Mouse (Mus musculus) hindbrain, embryonic 13.5 days (tissue): ENCODE data around the gene Snrk. TPM values are rescaled to one million over a fixed set of nuclear protein-coding genes. Genes with fewer than 3 reads are reported as not detected.

Source experiments
- ATAC-seq: fragments of 200-750 bp; cut with Nextera tagmentation; 2 replicates; pipeline ENCODE4 v1.8.0; 2017; ENCODE audit warnings: moderate TSS enrichment; ENCODE audit not compliant: low FRiP score
- H3K27ac ChIP-seq: fragments of 300-500 bp; sonication (generic); 2 replicates; pipeline ENCODE4 v1.5.1; 2015; ENCODE audit warnings: inconsistent platforms, mild to moderate bottlenecking, moderate library complexity
- H3K27me3 ChIP-seq: fragments of 300-500 bp; sonication (generic); 2 replicates; pipeline ENCODE4 v1.6.1; 2015; ENCODE audit warnings: mild to moderate bottlenecking, inconsistent platforms
- H3K36me3 ChIP-seq: fragments of 300-500 bp; sonication (generic); 2 replicates; pipeline ENCODE4 v1.6.1; 2015; ENCODE audit warnings: mild to moderate bottlenecking, inconsistent platforms
- H3K4me1 ChIP-seq: fragments of 300-500 bp; sonication (generic); replicated peaks from 2 replicates; pipeline ENCODE4 v1.6.1; 2015; ENCODE audit warnings: inconsistent platforms
- H3K4me2 ChIP-seq: fragments of 300-500 bp; sonication (generic); 2 replicates; pipeline ENCODE4 v1.6.1; 2015; ENCODE audit warnings: inconsistent platforms, mild to moderate bottlenecking, moderate library complexity
- H3K4me3 ChIP-seq: fragments of 300-500 bp; sonication (generic); 2 replicates; pipeline ENCODE4 v1.5.1; 2015; ENCODE audit warnings: mild to moderate bottlenecking, inconsistent platforms
- H3K9ac ChIP-seq: fragments of 300-500 bp; sonication (generic); 2 replicates; pipeline ENCODE4 v1.6.1; 2015; ENCODE audit warnings: mild to moderate bottlenecking, inconsistent platforms
- H3K9me3 ChIP-seq: fragments of 300-500 bp; sonication (generic); 2 replicates; pipeline ENCODE4 v1.6.1; 2016; ENCODE audit warnings: inconsistent platforms
- WGBS: fragments of 180-500 bp; shearing (Covaris S2); methylation state at CpG from one replicate; pipeline ENCODE4 v1.1.7; 2015; 5-methylcytosine and 5-hydroxymethylcytosine counted together
- polyA plus RNA-seq: library from polyadenylated mRNA; unstranded; fragments of >200 nt; fragmentation: Nextera tagmentation; extraction: Ambion mirVana; gene quantifications from 2 replicates; pipeline ENCODE4 v1.2.1, GENCODE M21; 2015

Snrk gene
- polyA plus RNA-seq, 1 experiment from 2014 or later, result 56.2 TPM

DNA sequence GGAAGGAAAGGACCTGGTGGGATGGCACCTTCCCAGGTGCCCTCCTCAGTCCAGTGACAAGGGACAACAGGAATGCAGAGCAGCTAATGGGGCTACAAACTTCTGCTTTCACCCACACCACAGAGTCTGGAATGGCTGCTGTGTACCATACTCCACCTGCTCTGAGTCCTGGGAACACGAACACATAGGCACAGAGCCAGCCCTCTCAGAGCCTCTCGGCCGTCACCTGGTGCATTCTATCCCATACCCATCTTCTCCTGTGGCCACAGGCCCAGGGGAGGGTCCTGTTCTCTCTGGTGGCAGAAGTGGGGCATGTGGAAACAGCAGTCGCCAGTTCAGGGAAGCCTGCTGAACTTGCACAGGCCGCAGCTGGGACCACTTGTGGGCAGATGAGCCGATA is 57.7 kb downstream of the Snrk start:
- no peaks in the 10 kb centered on the region for H3K9me3 ChIP-seq
- H3K9ac ChIP-seq, result no peak overlapping the region
- no peaks in the 10 kb centered on the region for H3K27me3 ChIP-seq
- H3K36me3 ChIP-seq, result peaks cover 48% of the 10 kb centered on the region
- H3K4me1 ChIP-seq, result peaks cover 12% of the 10 kb centered on the region
- H3K4me3 ChIP-seq, result no peak overlapping the region
- WGBS, result 89% methylated on average over 6 of the region's 6 CpGs
- H3K4me2 ChIP-seq, result no peak overlapping the region
- no peak for ATAC-seq
- no peak overlapping the region for H3K27ac ChIP-seq

DNA sequence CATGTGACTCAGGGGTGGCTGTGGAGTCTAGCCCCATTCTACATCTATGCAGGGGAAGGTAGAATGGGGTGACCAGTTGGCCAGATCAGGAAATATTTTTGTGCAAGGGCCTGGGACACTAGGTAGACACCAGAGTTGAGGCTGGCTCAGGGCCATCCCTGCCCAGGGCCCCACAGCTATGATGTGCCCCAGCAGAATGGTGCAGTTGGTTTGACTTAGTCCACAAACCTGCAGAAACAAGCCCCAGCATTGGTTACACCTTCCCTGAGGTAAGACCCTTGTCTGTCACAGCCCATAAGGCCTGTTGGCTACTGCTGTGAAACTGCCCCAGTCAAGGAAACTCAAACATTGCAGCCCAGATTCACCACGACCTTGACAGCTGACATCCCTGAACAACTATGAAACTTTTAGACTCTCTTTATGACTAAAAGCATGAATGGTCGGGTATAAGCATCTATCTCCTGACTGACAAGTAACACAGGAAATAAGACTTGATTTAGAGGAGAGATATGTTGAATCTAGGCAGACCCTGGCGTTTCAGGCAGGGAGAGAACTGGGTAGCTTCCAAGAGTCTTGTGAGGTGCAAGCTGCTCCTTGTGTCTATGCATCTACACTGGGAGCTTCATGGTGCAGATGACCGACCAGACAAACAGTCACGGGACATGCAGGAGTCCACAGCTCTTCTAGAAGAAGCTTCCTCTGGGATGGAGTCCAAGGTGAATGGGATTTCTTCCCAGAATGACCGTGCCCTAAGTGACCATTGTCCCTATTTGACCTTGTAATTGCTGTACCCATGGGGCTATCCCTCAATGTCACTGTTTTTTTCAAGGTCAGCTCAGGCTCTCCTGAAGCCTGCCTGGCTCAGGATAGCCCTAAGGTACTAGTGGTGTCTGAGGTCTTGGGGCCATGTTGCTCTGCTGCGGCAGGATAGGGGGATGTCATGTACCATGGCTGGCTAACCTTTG is 60.5 kb downstream of the Snrk start:
- H3K4me3 ChIP-seq, result no peak overlapping the region
- no peaks in the 10 kb centered on the region for H3K9me3 ChIP-seq
- no peak overlapping the region for H3K9ac ChIP-seq
- H3K27ac ChIP-seq, result no peak overlapping the region
- ATAC-seq, result no peak
- no peaks in the 10 kb centered on the region for H3K27me3 ChIP-seq
- H3K4me1 ChIP-seq, result peaks cover 8% of the 10 kb centered on the region
- WGBS, result 84% methylated on average over 7 of the region's 7 CpGs
- peaks cover 31% of the 10 kb centered on the region for H3K36me3 ChIP-seq
- H3K4me2 ChIP-seq, result no peak overlapping the region

DNA sequence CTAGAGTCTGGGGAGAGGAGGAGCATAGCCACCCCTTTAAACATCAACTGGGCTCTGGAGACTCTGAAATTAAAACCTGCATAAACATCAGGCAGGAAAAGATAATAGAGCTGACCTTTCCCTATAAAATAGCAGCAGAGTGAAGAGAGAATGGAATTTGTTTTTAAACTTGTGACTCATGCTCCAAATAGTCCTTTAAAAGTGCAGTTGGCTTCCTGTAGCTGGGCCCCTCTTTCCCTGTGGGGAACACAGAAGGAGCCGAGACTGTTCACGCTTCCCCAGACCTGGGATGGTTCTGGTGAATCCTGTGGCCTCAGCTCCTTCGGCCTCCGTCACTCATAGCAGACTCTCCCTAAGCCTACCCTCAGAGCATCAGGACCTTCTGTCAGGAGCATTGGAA is 61.4 kb downstream of the Snrk start:
- Histone ChIP-seq H3K9ac (no peak overlapping the region), H3K27ac (no peak overlapping the region), H3K4me2 (no peak overlapping the region), H3K27me3 (no peaks in the 10 kb centered on the region), H3K36me3 (peaks cover 26% of the 10 kb centered on the region), H3K4me1 (peaks cover 6% of the 10 kb centered on the region), H3K4me3 (no peak overlapping the region), H3K9me3 (no peaks in the 10 kb centered on the region)
- 73% methylated on average over 4 of the region's 4 CpGs for WGBS
- ATAC-seq, result no peak

DNA sequence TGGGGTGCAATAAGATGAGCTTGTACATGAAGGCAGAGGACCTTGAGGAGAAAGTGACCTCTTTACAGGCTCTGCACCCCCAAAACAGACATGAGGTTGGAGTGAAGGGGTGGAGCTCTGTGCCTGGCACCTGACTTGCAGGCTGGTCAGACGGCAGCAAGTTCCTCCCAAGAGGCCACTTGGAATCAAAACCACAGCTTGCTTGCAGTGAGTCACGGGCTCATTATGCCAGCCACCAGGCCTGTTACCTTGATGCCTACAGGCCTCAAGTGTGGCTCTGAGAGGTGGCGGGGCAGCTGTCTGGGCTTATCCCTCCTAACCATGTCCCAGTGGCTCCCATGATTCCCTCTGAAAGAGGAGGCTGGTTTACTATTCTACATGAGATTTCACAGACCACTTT is 63.0 kb downstream of the Snrk start:
- no peaks in the 10 kb centered on the region for H3K9me3 ChIP-seq
- no peak overlapping the region for H3K9ac ChIP-seq
- ATAC-seq, result no peak
- no peak overlapping the region for H3K4me3 ChIP-seq
- peaks cover 18% of the 10 kb centered on the region for H3K36me3 ChIP-seq
- 86% methylated on average over 3 of the region's 3 CpGs for WGBS
- no peak overlapping the region for H3K4me2 ChIP-seq
- no peaks in the 10 kb centered on the region for H3K27me3 ChIP-seq
- H3K4me1 ChIP-seq, result no peaks in the 10 kb centered on the region
- H3K27ac ChIP-seq, result no peak overlapping the region

DNA sequence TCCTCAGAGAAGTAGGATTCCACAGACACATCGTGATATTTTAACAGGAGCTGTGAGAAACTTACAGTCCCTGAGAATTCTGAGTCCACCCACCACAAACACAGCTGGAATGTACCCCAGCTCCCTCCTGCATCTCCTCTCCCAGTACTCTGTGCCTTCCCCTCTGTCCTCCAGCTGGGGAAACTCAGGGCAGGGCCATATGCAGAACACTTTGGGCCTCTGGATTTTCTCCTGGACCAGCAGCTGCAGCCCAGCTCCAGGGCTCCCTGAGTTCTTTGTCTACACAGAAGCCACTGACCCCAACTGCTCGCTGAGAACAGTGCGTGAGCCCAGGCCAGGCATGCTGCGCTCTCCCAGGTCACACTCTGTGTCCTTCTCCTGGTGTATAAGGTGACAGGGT is 66.0 kb downstream of the Snrk start:
- Histone ChIP-seq H3K4me2 (no peak overlapping the region), H3K27ac (no peak overlapping the region), H3K4me3 (no peak overlapping the region), H3K9ac (no peak overlapping the region), H3K36me3 (peaks cover 6% of the 10 kb centered on the region; the same call in 1 of the 2 replicates), H3K9me3 (no peaks in the 10 kb centered on the region), H3K27me3 (no peaks in the 10 kb centered on the region), H3K4me1 (no peaks in the 10 kb centered on the region)
- WGBS, result 84% methylated on average over 4 of the region's 4 CpGs
- ATAC-seq, result no peak

DNA sequence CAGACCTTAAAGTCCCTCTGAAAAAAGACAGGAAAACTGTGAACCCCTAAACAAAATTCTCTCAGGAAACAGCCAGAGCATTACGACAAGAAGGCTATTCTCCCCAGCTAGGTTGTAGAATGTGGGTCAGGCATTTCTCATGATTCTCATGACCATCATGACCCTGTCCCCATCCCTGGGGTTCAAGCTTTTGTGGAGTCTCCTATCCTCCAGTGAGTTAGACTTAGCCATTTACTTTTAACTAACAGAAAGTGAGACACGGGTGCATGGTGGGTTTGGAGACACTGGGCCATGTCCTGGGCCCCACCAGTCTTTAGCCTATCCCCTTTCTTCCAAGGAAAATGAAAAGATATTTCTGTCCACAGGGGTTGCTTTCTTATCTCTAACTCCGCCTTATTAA is 67.3 kb downstream of the Snrk start:
- Histone ChIP-seq H3K27me3 (no peaks in the 10 kb centered on the region), H3K27ac (no peak overlapping the region), H3K4me3 (no peak overlapping the region), H3K9me3 (no peaks in the 10 kb centered on the region), H3K4me2 (no peak overlapping the region), H3K9ac (no peak overlapping the region), H3K36me3 (peaks cover 6% of the 10 kb centered on the region; the same call in 1 of the 2 replicates), H3K4me1 (no peaks in the 10 kb centered on the region)
- ATAC-seq, result no peak
- 90% methylated on average over 3 of the region's 3 CpGs for WGBS

DNA sequence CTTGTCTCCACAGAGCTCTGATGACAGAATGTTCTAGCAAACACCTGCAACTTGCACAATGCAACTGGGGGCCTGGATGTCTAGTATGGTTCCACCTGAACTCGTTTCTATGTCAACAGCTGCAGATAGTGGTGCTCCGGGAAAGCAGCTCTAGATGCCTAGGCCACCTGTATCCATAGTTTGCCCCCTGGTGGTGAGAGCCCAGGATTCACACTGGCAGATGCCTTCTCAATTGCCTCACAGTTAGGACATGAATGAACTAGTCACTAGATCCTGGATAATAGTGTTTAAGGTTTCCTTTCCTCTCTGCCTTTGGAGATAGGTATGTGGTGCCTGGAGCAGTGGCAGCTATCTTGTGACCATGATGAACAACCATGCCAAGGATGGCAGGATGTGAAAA is 68.0 kb downstream of the Snrk start:
- 30% methylated on average over 2 of the region's 2 CpGs for whole genome bisulfite sequencing
- ATAC-seq, result no peak
- no peaks in the 10 kb centered on the region for H3K9me3 ChIP-seq
- no peak overlapping the region for H3K9ac ChIP-seq
- H3K4me2 ChIP-seq, result no peak overlapping the region
- no peaks in the 10 kb centered on the region for H3K27me3 ChIP-seq
- H3K4me3 ChIP-seq, result no peak overlapping the region
- H3K27ac ChIP-seq, result no peak overlapping the region
- H3K4me1 ChIP-seq, result no peaks in the 10 kb centered on the region
- peaks cover 6% of the 10 kb centered on the region; the same call in 1 of the 2 replicates for H3K36me3 ChIP-seq

DNA sequence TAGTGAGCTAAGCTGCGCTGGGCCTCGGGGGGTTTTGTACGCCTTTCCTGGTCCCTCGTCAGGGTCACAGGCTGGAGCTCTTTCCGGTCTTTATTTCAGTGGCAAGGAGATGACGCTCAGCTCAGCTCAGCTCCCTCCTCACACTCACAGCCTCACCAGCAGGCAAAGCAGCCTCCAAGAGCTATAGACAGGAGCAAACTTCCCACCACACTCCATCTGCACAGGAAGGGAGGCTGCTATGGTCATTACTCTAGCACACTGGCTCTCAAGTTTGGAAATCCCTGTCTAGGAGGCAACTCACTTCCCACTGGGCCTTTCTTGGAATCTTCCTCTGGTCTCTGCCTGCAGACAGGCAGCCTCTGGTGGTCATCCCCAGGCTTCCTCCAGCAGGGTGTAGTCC is 68.9 kb downstream of the Snrk start:
- Histone ChIP-seq H3K9me3 (no peaks in the 10 kb centered on the region), H3K27ac (peak overlapping the region; percentile 30; the same call in 1 of the 2 replicates), H3K36me3 (peaks cover 5% of the 10 kb centered on the region; the same call in 1 of the 2 replicates), H3K4me3 (no peak overlapping the region), H3K4me1 (no peaks in the 10 kb centered on the region), H3K27me3 (no peaks in the 10 kb centered on the region), H3K4me2 (no peak overlapping the region), H3K9ac (no peak overlapping the region)
- no peak for ATAC-seq
- WGBS, result 75% methylated on average over 6 of the region's 6 CpGs

DNA sequence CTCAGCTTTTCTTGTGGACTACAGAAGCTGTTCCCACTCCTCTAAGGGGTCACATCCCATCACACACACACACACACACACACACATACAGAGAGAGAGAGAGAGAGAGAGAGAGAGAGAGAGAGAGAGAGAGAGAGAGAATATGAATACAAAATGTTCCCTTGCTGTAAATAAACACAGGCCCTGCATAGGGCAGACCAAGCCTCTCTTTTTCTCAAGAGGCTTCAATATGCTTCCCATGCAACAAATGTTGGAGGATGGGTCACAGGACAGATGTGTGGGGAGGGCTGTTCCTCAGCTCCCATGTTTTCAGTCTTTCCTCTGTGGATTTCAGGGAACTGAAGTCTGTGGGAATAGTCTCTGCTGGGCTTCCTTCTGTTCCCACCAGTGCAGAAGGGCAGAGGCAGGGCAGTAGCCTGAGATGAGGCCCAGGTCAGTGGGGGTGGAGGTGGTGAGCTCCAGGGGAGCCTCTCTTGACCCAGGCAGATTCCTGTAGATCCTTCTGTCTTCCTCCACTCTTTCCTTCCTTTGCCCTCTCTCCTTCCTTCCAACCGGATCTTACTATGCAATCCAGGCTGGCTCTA is 69.7 kb downstream of the Snrk start:
- no peak overlapping the region for H3K4me2 ChIP-seq
- H3K27ac ChIP-seq, result no peak overlapping the region
- no peaks in the 10 kb centered on the region for H3K4me1 ChIP-seq
- no peaks in the 10 kb centered on the region for H3K27me3 ChIP-seq
- H3K9me3 ChIP-seq, result no peaks in the 10 kb centered on the region
- H3K4me3 ChIP-seq, result no peak overlapping the region
- WGBS, result 72% methylated on average over 1 of the region's 1 CpGs
- no peak for ATAC-seq
- H3K36me3 ChIP-seq, result 0 out of 2 replicates have a peak, but pooled peaks cover 3% of the 10 kb centered on the region
- no peak overlapping the region for H3K9ac ChIP-seq

DNA sequence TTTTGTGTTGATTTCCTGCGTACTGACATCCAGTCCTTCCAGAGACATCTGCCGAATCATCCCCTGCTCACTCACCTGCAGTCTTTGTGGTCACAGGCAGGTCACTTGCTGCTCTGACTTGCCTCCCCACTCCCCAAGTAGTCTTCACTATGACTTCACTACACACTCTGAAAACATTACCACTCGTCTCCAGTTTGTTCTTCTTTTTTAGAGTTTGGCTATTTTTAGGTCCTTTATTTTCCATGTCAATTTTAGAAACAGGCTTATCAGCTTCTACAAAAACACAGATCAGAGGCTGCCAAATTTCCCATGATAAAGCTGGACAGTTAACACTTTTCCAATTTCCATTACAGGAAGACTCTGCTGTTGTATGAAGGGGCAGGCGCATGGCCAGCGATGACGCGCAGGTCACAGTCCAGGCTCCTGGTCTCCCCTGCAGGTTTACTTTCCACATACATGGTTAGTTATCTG is 70.4 kb downstream of the Snrk start:
- H3K36me3 ChIP-seq, result 0 out of 2 replicates have a peak, but pooled peaks cover 3% of the 10 kb centered on the region
- no peaks in the 10 kb centered on the region for H3K9me3 ChIP-seq
- H3K27ac ChIP-seq, result no peak overlapping the region
- WGBS, result 91% methylated on average over 7 of the region's 7 CpGs
- no peaks in the 10 kb centered on the region for H3K4me1 ChIP-seq
- no peak for ATAC-seq
- no peak overlapping the region for H3K4me2 ChIP-seq
- no peak overlapping the region for H3K9ac ChIP-seq
- H3K27me3 ChIP-seq, result no peaks in the 10 kb centered on the region
- no peak overlapping the region for H3K4me3 ChIP-seq

DNA sequence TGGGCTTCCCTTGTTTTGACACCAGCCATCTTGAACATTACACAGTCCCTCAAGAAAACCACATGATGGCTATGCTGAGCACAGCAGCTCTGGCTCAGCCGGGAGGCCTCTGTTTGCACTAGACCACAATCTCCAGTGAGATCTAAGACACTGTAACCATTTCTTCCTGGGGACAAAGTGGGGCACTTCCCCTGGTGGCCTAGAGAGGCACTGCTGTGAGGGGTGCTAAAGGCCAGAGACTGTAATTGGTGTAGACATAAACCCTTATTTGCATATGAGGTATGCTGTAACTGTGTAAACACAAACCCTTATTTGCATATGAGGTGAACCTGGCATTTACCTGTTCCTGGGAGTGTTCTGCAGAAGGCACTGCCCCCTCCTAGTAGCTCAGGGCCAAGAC is 71.7 kb downstream of the Snrk start:
- H3K9ac ChIP-seq, result no peak overlapping the region
- H3K9me3 ChIP-seq, result no peaks in the 10 kb centered on the region
- no peaks in the 10 kb centered on the region for H3K36me3 ChIP-seq
- H3K27me3 ChIP-seq, result no peaks in the 10 kb centered on the region
- no peak for ATAC-seq
- 58% methylated on average over 1 of the region's 1 CpGs for WGBS
- H3K27ac ChIP-seq, result no peak overlapping the region
- H3K4me3 ChIP-seq, result no peak overlapping the region
- H3K4me1 ChIP-seq, result no peaks in the 10 kb centered on the region
- no peak overlapping the region for H3K4me2 ChIP-seq

DNA sequence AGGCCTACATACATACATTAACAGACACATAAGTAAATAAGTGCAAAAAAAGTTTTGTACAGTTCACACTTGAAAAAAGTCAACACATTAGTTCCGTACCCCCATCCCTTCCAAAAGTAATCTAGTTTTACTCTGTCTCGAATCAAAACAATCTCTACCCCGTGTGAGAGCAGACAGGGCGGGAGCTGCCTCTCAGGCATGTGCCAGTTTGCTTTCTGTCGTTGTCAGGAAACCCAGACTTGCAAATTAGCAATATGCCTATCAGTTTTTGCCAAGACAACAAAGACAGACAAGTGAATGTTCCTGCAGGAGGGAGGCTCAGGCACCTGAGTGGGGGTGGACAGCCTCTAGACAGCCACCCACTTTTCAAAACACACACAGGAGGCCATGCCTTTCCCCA is 76.3 kb downstream of the Snrk start:
- H3K4me1 ChIP-seq, result peaks cover 19% of the 10 kb centered on the region; the same call in 1 of the 2 replicates
- peaks cover 6% of the 10 kb centered on the region for H3K36me3 ChIP-seq
- H3K27ac ChIP-seq, result no peak overlapping the region
- ATAC-seq, result no peak
- H3K4me3 ChIP-seq, result no peak overlapping the region
- no peak overlapping the region for H3K4me2 ChIP-seq
- no peak overlapping the region for H3K9ac ChIP-seq
- H3K9me3 ChIP-seq, result no peaks in the 10 kb centered on the region
- no peaks in the 10 kb centered on the region for H3K27me3 ChIP-seq
- 76% methylated on average over 5 of the region's 5 CpGs for WGBS
